Mouse (Mus musculus) limb, embryonic 11.5 days (tissue): Measurements from ENCODE around the gene Elmsan1. TPM values are rescaled to one million over a fixed set of nuclear protein-coding genes. Genes with fewer than 3 reads are reported as not detected.
"Not testable (repeated sequence)": the region's sequence is repeated elsewhere in the genome, so short reads cannot be mapped to it uniquely, and the experiment has no call there.

ENCODE experiments used
- ATAC-seq: fragments of 200-750 bp; cut with Nextera tagmentation; 2 replicates; pipeline ENCODE4 v1.8.0; 2017; ENCODE audit warnings: low read depth; ENCODE audit not compliant: insufficient number of reproducible peaks, low FRiP score, low TSS enrichment
- DNase-seq: peaks from one replicate; pipeline ENCODE4 v3.0.0-alpha.2; 2015; ENCODE audit warnings: low spot score
- H3K27ac ChIP-seq: fragments of 300-500 bp; sonication (generic); replicated peaks from 2 replicates; pipeline ENCODE4 v1.5.1; 2014; ENCODE audit warnings: low read depth, mild to moderate bottlenecking, low read length
- H3K27me3 ChIP-seq: fragments of 300-500 bp; sonication (generic); 2 replicates; pipeline ENCODE4 v1.6.1; 2014; ENCODE audit warnings: mild to moderate bottlenecking, low read length, mixed read lengths; ENCODE audit not compliant: control insufficient read depth, insufficient read depth
- H3K36me3 ChIP-seq: fragments of 300-500 bp; sonication (generic); 2 replicates; pipeline ENCODE4 v1.6.1; 2014; ENCODE audit warnings: mild to moderate bottlenecking, low read length, moderate library complexity, mixed read lengths; ENCODE audit not compliant: control insufficient read depth, insufficient read depth
- H3K4me1 ChIP-seq: fragments of 300-500 bp; sonication (generic); 2 replicates; pipeline ENCODE4 v1.6.1; 2014; ENCODE audit warnings: low read length, mixed read lengths; ENCODE audit not compliant: control insufficient read depth, insufficient read depth
- H3K4me2 ChIP-seq: fragments of 300-500 bp; sonication (generic); 2 replicates; pipeline ENCODE4 v1.6.1; 2014; ENCODE audit warnings: low read depth, mild to moderate bottlenecking, moderate library complexity; ENCODE audit not compliant: severe bottlenecking
- H3K4me3 ChIP-seq: fragments of 300-500 bp; sonication (generic); 2 replicates; pipeline ENCODE4 v1.5.1; 2014; ENCODE audit warnings: low read depth, low read length
- H3K9ac ChIP-seq: fragments of 300-500 bp; sonication (generic); 2 replicates; pipeline ENCODE4 v1.6.1; 2014; ENCODE audit warnings: mild to moderate bottlenecking, low read length
- H3K9me3 ChIP-seq: fragments of 300-500 bp; sonication (generic); 2 replicates; pipeline ENCODE4 v1.6.1; 2016; ENCODE audit warnings: low read length; ENCODE audit not compliant: control insufficient read depth
- WGBS: fragments of 180-500 bp; shearing (Covaris S2); extraction: QIAGEN DNeasy Blood & Tissue Kit; methylation state at CpG from one replicate; pipeline ENCODE4 v1.1.7; 2014; 5-methylcytosine and 5-hydroxymethylcytosine counted together
- polyA plus RNA-seq: library from polyadenylated mRNA; unstranded; fragments of >200 nt; fragmentation: Nextera tagmentation; extraction: Ambion mirVana; gene quantifications from 2 replicates; pipeline ENCODE4 v1.2.1, GENCODE M21; 2014

Elmsan1 gene
- polyA plus RNA-seq, 1 experiment from 2014 or later = 6.1 TPM

GRCm38 (mm10) chr12:84237036-84237435 lies 18.4 kb upstream of the Elmsan1 start:
- H3K9me3 ChIP-seq, H3K4me2 ChIP-seq, H3K9ac ChIP-seq, H3K4me3 ChIP-seq, H3K27ac ChIP-seq, H3K4me1 ChIP-seq, DNase-seq, H3K27me3 ChIP-seq, H3K36me3 ChIP-seq, ATAC-seq: not testable (repeated sequence)
- 88% methylated on average over 5 of the region's 5 CpGs for WGBS

- no peak overlapping the region for H3K27ac ChIP-seq
- no peak overlapping the region for H3K9ac ChIP-seq
- ATAC-seq (no peak), DNase-seq (no peak)
- 82% methylated on average over 10 of the region's 10 CpGs for WGBS
- H3K36me3 ChIP-seq = no peaks in the 10 kb centered on the region
- H3K4me1 ChIP-seq = no peaks in the 10 kb centered on the region
- no peak overlapping the region for H3K4me2 ChIP-seq
- no peaks in the 10 kb centered on the region for H3K9me3 ChIP-seq
- H3K27me3 ChIP-seq = no peaks in the 10 kb centered on the region
- no peak overlapping the region for H3K4me3 ChIP-seq
Observed at GRCm38 (mm10) chr12:84235981-84236752, 17.5 kb upstream of the Elmsan1 start.

GRCm38 (mm10) chr12:84235577-84235976 lies 16.9 kb upstream of the Elmsan1 start:
- Histone ChIP-seq H3K4me1 (no peaks in the 10 kb centered on the region), H3K36me3 (no peaks in the 10 kb centered on the region), H3K27me3 (no peaks in the 10 kb centered on the region), H3K9ac (no peak overlapping the region), H3K27ac (no peak overlapping the region), H3K4me2 (no peak overlapping the region), H3K4me3 (no peak overlapping the region), H3K9me3 (no peaks in the 10 kb centered on the region)
- ATAC-seq (no peak), DNase-seq (no peak)
- WGBS = 93% methylated on average over 6 of the region's 6 CpGs

DNA sequence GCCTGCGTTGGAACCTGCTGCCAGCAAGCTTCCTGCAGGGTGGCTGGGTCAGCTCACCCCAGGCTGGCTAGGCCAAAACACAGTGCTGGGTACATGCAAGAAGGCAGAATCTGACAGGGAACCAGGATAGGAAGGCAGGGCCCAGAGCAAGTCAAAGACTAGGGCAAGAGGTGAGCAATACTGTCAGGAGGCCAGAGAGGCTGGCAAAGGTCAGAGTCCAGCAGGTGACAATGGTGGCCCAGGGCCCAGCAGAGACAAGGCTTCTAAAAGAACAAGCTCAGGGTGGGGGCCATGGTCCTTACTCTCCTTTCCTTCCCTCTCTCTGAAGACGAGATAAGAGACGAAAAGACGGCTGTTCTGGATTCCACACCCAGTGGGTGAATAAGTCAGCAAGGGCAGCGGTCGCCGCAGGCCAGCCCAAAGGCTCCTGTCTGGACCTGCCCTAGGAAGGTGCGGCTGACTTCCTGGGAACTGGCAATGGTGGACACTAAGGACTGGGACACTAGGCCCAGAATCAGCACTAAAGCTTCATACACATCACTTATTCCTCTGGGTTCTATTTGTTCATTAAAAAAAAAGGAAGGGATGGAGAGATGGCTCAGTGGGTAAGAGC lies 14.9 kb upstream of the Elmsan1 start:
- Histone ChIP-seq H3K4me1 (no peaks in the 10 kb centered on the region), H3K36me3 (no peaks in the 10 kb centered on the region), H3K9ac (no peak overlapping the region), H3K4me3 (no peak overlapping the region), H3K27me3 (no peaks in the 10 kb centered on the region), H3K4me2 (no peak overlapping the region), H3K27ac (no peak overlapping the region), H3K9me3 (no peaks in the 10 kb centered on the region)
- ATAC-seq = no peak
- DNase-seq = no peak
- WGBS = 83% methylated on average over 8 of the region's 8 CpGs

- no peak for ATAC-seq
- WGBS = 86% methylated on average over 9 of the region's 9 CpGs
- no peaks in the 10 kb centered on the region for H3K36me3 ChIP-seq
- no peak overlapping the region for H3K4me2 ChIP-seq
- H3K4me1 ChIP-seq = 0 out of 2 replicates have a peak, but pooled peaks cover 2% of the 10 kb centered on the region
- H3K27me3 ChIP-seq = no peaks in the 10 kb centered on the region
- no peak for DNase-seq
- no peaks in the 10 kb centered on the region for H3K9me3 ChIP-seq
- H3K27ac ChIP-seq = no peak overlapping the region
- H3K9ac ChIP-seq = no peak overlapping the region
- H3K4me3 ChIP-seq = no peak overlapping the region
Observed at GRCm38 (mm10) chr12:84226117-84226840, 7.6 kb upstream of the Elmsan1 start.

- Histone ChIP-seq H3K27ac (no peak overlapping the region), H3K9me3 (no peaks in the 10 kb centered on the region), H3K4me3 (peak overlapping the region; percentile 26), H3K4me1 (peaks cover 7% of the 10 kb centered on the region; the same call in 1 of the 2 replicates), H3K9ac (no peak overlapping the region), H3K36me3 (no peaks in the 10 kb centered on the region), H3K27me3 (no peaks in the 10 kb centered on the region), H3K4me2 (peak overlapping the region; percentile 28; the same call in 1 of the 2 replicates)
- DNase-seq (peak; percentile 65), ATAC-seq (no peak)
- WGBS = 2% methylated on average over 17 of the region's 17 CpGs
Observed at GRCm38 (mm10) chr12:84222405-84222961, 3.8 kb upstream of the Elmsan1 start.

DNA sequence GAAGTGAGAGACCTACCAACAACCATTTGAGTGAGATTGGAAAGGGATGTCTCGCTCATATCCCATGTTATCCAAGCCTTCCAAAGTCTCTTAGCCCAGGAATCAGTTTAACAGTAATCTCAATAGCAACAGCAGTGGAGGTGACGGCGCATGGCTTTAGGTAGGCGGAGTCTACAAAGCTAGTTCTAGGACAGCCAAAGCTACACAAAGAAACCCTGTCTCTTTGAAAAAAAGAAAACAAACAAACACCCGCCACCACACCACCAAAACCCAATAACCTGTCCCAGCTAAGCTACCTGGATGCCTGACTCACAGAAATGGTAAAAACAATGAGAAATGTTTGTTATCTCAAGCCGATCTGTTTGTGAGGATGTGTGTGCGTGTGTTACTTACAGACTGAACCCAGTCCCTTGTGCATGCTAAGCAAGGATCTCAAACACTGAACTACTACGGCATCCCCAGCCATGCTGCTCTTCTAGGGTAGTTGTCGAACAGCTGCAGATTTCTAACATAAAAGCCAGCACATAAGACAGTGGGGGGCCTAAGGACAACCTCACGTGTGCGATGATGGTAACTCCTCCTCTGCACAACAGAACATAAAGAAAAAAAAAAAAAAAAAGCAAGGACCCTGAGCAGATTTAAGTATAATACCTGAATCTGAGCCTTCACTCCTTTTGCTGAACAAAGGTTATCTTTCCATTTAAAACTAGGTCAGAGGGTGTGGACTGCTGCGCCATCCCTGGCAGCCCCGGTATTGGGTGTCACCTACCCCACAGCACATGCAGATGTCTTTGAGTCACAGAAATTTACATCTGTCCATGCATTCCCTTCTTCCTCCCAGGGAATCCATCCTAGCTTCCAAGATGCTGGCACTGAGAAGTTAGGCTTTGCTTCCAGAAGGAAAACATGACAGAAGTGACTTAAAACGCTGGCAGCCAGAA lies 2.5 kb upstream of the Elmsan1 start:
- WGBS = 76% methylated on average over 14 of the region's 14 CpGs
- H3K4me1 ChIP-seq = peaks cover 13% of the 10 kb centered on the region
- no peaks in the 10 kb centered on the region for H3K9me3 ChIP-seq
- DNase-seq (no peak), ATAC-seq (no peak)
- no peak overlapping the region for H3K27ac ChIP-seq
- H3K4me2 ChIP-seq = no peak overlapping the region
- no peak overlapping the region for H3K9ac ChIP-seq
- no peaks in the 10 kb centered on the region for H3K36me3 ChIP-seq
- H3K27me3 ChIP-seq = no peaks in the 10 kb centered on the region
- no peak overlapping the region for H3K4me3 ChIP-seq
